Mouse (Mus musculus) liver, adult 2 months (tissue): ENCODE results near the gene Supt5. TPM values are rescaled to one million over a fixed set of nuclear protein-coding genes. Genes with fewer than 3 reads are reported as not detected.

ENCODE experiments used
- DNase-seq: peaks from one replicate; pipeline ENCODE4 v3.0.0-alpha.2; 2011; ENCODE audit warnings: low read depth, low spot score; ENCODE audit errors: extremely low read depth
- H3K27ac ChIP-seq: fragments of 200-500 bp; replicated peaks from 2 replicates; pipeline ENCODE4 v1.5.1; 2012; ENCODE audit warnings: low read depth, mild to moderate bottlenecking, control low read depth, inconsistent platforms, low read length; ENCODE audit not compliant: insufficient read depth
- H3K27me3 ChIP-seq: fragments of 200-500 bp; 2 replicates; pipeline ENCODE4 v1.6.1; 2012; ENCODE audit warnings: mild to moderate bottlenecking, moderate library complexity, low read length, inconsistent platforms; ENCODE audit not compliant: control insufficient read depth, insufficient read depth
- H3K36me3 ChIP-seq: fragments of 200-500 bp; 2 replicates; pipeline ENCODE4 v1.6.1; 2012; ENCODE audit warnings: low read length, inconsistent platforms; ENCODE audit not compliant: control insufficient read depth, insufficient read depth
- H3K4me1 ChIP-seq: fragments of 200-500 bp; 2 replicates; pipeline ENCODE4 v1.6.1; 2011; ENCODE audit warnings: low read length; ENCODE audit not compliant: control insufficient read depth, insufficient read depth
- H3K4me3 ChIP-seq: fragments of 200-500 bp; 2 replicates; pipeline ENCODE4 v1.5.1; 2011; ENCODE audit warnings: low read depth, mild to moderate bottlenecking, control low read depth, low read length, moderate library complexity; ENCODE audit not compliant: insufficient read depth
- H3K79me2 ChIP-seq: fragments of 200-500 bp; 2 replicates; pipeline ENCODE4 v1.6.1; 2012; ENCODE audit warnings: inconsistent platforms, mild to moderate bottlenecking, low read length, moderate library complexity; ENCODE audit not compliant: control insufficient read depth, insufficient read depth
- H3K9ac ChIP-seq: fragments of 200-500 bp; 2 replicates; pipeline ENCODE4 v1.6.1; 2012; ENCODE audit warnings: low read depth, mild to moderate bottlenecking, control low read depth, inconsistent platforms, low read length
- CTCF ChIP-seq: fragments of 200-500 bp; IDR thresholded peaks from 2 replicates; pipeline ENCODE4 v1.5.1; 2011; ENCODE audit warnings: low read depth, low read length, control low read depth
- POLR2A ChIP-seq: fragments of 200-500 bp; IDR thresholded peaks from 2 replicates; pipeline ENCODE4 v1.6.1; 2011; ENCODE audit warnings: low read length, control low read depth; ENCODE audit not compliant: insufficient read depth; ENCODE audit errors: extremely low read depth
- WGBS: fragments of 180-500 bp; shearing (Covaris S2); methylation state at CpG from one replicate; pipeline ENCODE4 v1.1.7; 2018; 5-methylcytosine and 5-hydroxymethylcytosine counted together
- polyA plus RNA-seq: library from polyadenylated mRNA; depleted of rRNA; stranded (reverse); fragments of >200 nt; gene quantifications from 2 replicates; pipeline ENCODE4 v1.2.3, GENCODE M21; 2012
- total RNA-seq: library from RNA; depleted of rRNA; stranded (reverse); fragments of >200 nt; gene quantifications from 2 replicates; pipeline ENCODE4 v1.2.3, GENCODE M21; 2014

The Supt5 gene
- total and polyA plus RNA-seq, 2 experiments, result 15.1 to 67.3 TPM

- peak; percentile 77 for DNase-seq
- peak within 1 kb of the TSS; percentile 83 for H3K9ac ChIP-seq
- H3K27ac ChIP-seq, result peak within 1 kb of the TSS; percentile 61
- WGBS, result 2% methylated on average over 68 of the region's 68 CpGs
- H3K4me1 ChIP-seq, result no peaks in the 10 kb centered on the region
- peak within 1 kb of the TSS; percentile 67 for H3K4me3 ChIP-seq
- no peaks in the 10 kb centered on the region for H3K36me3 ChIP-seq
- no peaks in the 10 kb centered on the region for H3K79me2 ChIP-seq
- H3K27me3 ChIP-seq, result no peaks in the 10 kb centered on the region
- TF ChIP-seq POLR2A (no peak), CTCF (peak; percentile 95)
Observed at GRCm38 (mm10) chr7:28277615-28278278, 60.8 kb downstream of the Supt5 start, which contains the start of gene Eid2b. Gene Eid2b (plus strand): TSS chr7:28277739.

GRCm38 (mm10) chr7:28277237-28277614, 61.3 kb downstream of the Supt5 start:
- Histone ChIP-seq H3K4me3 (no peak overlapping the region), H3K4me1 (no peaks in the 10 kb centered on the region), H3K36me3 (no peaks in the 10 kb centered on the region), H3K27me3 (no peaks in the 10 kb centered on the region), H3K79me2 (no peaks in the 10 kb centered on the region), H3K9ac (no peak overlapping the region), H3K27ac (no peak overlapping the region)
- DNase-seq, result no peak
- 58% methylated on average over 8 of the region's 8 CpGs for WGBS
- TF ChIP-seq CTCF, result no peak
- no peak for TF ChIP-seq POLR2A

GRCm38 (mm10) chr7:28271761-28272160, 66.8 kb downstream of the Supt5 start:
- 0 out of 2 replicates have a peak, but pooled peaks cover 3% of the 10 kb centered on the region for H3K27me3 ChIP-seq
- WGBS, result 74% methylated on average over 3 of the region's 3 CpGs

GRCm38 (mm10) chr7:28269355-28269754, 69.2 kb downstream of the Supt5 start:
- TF ChIP-seq CTCF, result no peak
- no peak for TF ChIP-seq POLR2A
- WGBS, result 95% methylated on average over 12 of the region's 12 CpGs
- DNase-seq, result no peak
- Histone ChIP-seq H3K36me3 (no peaks in the 10 kb centered on the region), H3K4me3 (no peak overlapping the region), H3K27ac (no peak overlapping the region), H3K4me1 (no peaks in the 10 kb centered on the region), H3K79me2 (no peaks in the 10 kb centered on the region), H3K27me3 (0 out of 2 replicates have a peak, but pooled peaks cover 3% of the 10 kb centered on the region), H3K9ac (no peak overlapping the region)

More at GRCm38 (mm10) chr7:28271761-28272160, 66.8 kb downstream of the Supt5 start:
- no peak overlapping the region for H3K4me3 ChIP-seq
- no peaks in the 10 kb centered on the region for H3K79me2 ChIP-seq
- TF ChIP-seq CTCF (0 out of 2 replicates have a peak, but pooled peaks have one; percentile 16), POLR2A (no peak)
- H3K9ac ChIP-seq, result no peak overlapping the region
- no peak overlapping the region for H3K27ac ChIP-seq
- H3K36me3 ChIP-seq, result no peaks in the 10 kb centered on the region
- H3K4me1 ChIP-seq, result no peaks in the 10 kb centered on the region
- DNase-seq, result no peak

GRCm38 (mm10) chr7:28268576-28268975, 70.0 kb downstream of the Supt5 start:
- TF ChIP-seq POLR2A (no peak), CTCF (no peak)
- peak overlapping the region; percentile 56; the same call in 1 of the 2 replicates for H3K4me3 ChIP-seq
- H3K36me3 ChIP-seq, result no peaks in the 10 kb centered on the region
- DNase-seq, result no peak
- H3K27ac ChIP-seq, result no peak overlapping the region
- no peak overlapping the region for H3K9ac ChIP-seq
- H3K79me2 ChIP-seq, result no peaks in the 10 kb centered on the region
- H3K27me3 ChIP-seq, result 0 out of 2 replicates have a peak, but pooled peaks cover 3% of the 10 kb centered on the region
- WGBS, result 40% methylated on average over 16 of the region's 16 CpGs
- H3K4me1 ChIP-seq, result no peaks in the 10 kb centered on the region

- no peak for DNase-seq
- 0 out of 2 replicates have a peak, but pooled peaks cover 3% of the 10 kb centered on the region for H3K27me3 ChIP-seq
- WGBS, result 1% methylated on average over 59 of the region's 62 CpGs
Observed at GRCm38 (mm10) chr7:28268042-28268531, 70.5 kb downstream of the Supt5 start.

More at GRCm38 (mm10) chr7:28268042-28268531, 70.5 kb downstream of the Supt5 start:
- Histone ChIP-seq H3K9ac (peak overlapping the region; percentile 67), H3K4me3 (peak overlapping the region; percentile 56), H3K36me3 (no peaks in the 10 kb centered on the region), H3K79me2 (no peaks in the 10 kb centered on the region), H3K4me1 (no peaks in the 10 kb centered on the region), H3K27ac (no peak overlapping the region)
- TF ChIP-seq CTCF (no peak), POLR2A (no peak)
